Mouse (Mus musculus) myocyte (in vitro differentiated cells): ENCODE measurements around the gene Zfp335.

Experiments
- CEBPB ChIP-seq: IDR thresholded peaks from 2 replicates; pipeline ENCODE4 v1.6.1; 2011; ENCODE audit warnings: mild to moderate bottlenecking, moderate library complexity; ENCODE audit not compliant: poor library complexity, insufficient read depth, severe bottlenecking
- E2F4 ChIP-seq: IDR thresholded peaks from one replicate; pipeline ENCODE4 v1.6.1; 2011; ENCODE audit warnings: mild to moderate bottlenecking, control low read depth, moderate library complexity; ENCODE audit not compliant: insufficient read depth
- MAX ChIP-seq: IDR thresholded peaks from one replicate; pipeline ENCODE4 v1.6.1; 2011; ENCODE audit warnings: low read depth, mild to moderate bottlenecking, control low read depth
- MYOD1 ChIP-seq, 3 experiments: IDR thresholded peaks; one replicate each; pipeline ENCODE4 v1.6.1; 2011; ENCODE audit warnings: control low read depth in 2 of 3, low read depth in 2 of 3, mild to moderate bottlenecking in 2 of 3, moderate library complexity in 1 of 3; ENCODE audit not compliant: insufficient read length in 2 of 3, control insufficient read depth in 1 of 3
- MYOG ChIP-seq, 3 experiments: IDR thresholded peaks; one replicate each; pipeline ENCODE4 v1.6.1; 2011; ENCODE audit warnings: control low read depth in 2 of 3, low read depth in 2 of 3, mild to moderate bottlenecking in 2 of 3; ENCODE audit not compliant: insufficient read length in 2 of 3, control insufficient read depth in 1 of 3, insufficient read depth in 1 of 3
- POLR2A ChIP-seq: IDR thresholded peaks from one replicate; pipeline ENCODE4 v1.6.1; 2011; ENCODE audit warnings: low read depth, mild to moderate bottlenecking, control low read depth, moderate library complexity; ENCODE audit not compliant: insufficient read length
- POLR2AphosphoS2 ChIP-seq: IDR thresholded peaks from one replicate; pipeline ENCODE4 v1.6.1; 2011; ENCODE audit warnings: low read depth, control low read depth; ENCODE audit not compliant: insufficient read length
- TCF12 ChIP-seq: IDR thresholded peaks from one replicate; pipeline ENCODE4 v1.6.1; 2011; ENCODE audit warnings: mild to moderate bottlenecking, control low read depth; ENCODE audit not compliant: poor library complexity, insufficient read depth, severe bottlenecking
- TCF3 ChIP-seq: IDR thresholded peaks from one replicate; pipeline ENCODE4 v1.6.1; 2011; ENCODE audit warnings: low read depth, control low read depth; ENCODE audit not compliant: insufficient read length
- USF1 ChIP-seq: IDR thresholded peaks from one replicate; pipeline ENCODE4 v1.6.1; 2011; ENCODE audit warnings: low read depth, mild to moderate bottlenecking, control low read depth, moderate library complexity

- no peak for TF ChIP-seq POLR2AphosphoS2
- TF ChIP-seq TCF12 = no peak
- no peak for TF ChIP-seq POLR2A
- TF ChIP-seq E2F4 = no peak
- no peak for TF ChIP-seq MYOG (IDR thresholded peaks at IDR 0.05; ENCODE audit: control insufficient read depth in 1 of 3, insufficient read depth in 1 of 3, insufficient read length in 2 of 3, low read depth in 2 of 3)
- no peak for TF ChIP-seq USF1
- TF ChIP-seq CEBPB = no peak
- no peak for TF ChIP-seq MAX
- no peak for TF ChIP-seq MYOD1 (IDR thresholded peaks at IDR 0.05; ENCODE audit: control insufficient read depth in 1 of 3, insufficient read length in 2 of 3, low read depth in 2 of 3)
- no peak for TF ChIP-seq TCF3
These were observed 43.1 kb downstream of the Zfp335 start for GRCm38 (mm10) chr2:164868491-164868890.
